Mouse (Mus musculus) ES-Bruce4 (cell line): ENCODE results near the gene Hapln4.
A peak's percentile ranks its signal among the peaks of the same experiment; 100 is the strongest.

Source experiments
- CTCF ChIP-seq: IDR thresholded peaks from one replicate; pipeline ENCODE4 v1.8.1; 2011; ENCODE audit warnings: low read depth, low read length
- EP300 ChIP-seq: IDR thresholded peaks from 2 replicates; pipeline ENCODE4 v1.6.1; 2011; ENCODE audit warnings: low read depth, low read length; ENCODE audit not compliant: insufficient read depth
- POLR2A ChIP-seq: IDR thresholded peaks from one replicate; pipeline ENCODE4 v1.8.1; 2011; ENCODE audit warnings: low read length; ENCODE audit not compliant: insufficient read depth

- peak; percentile 63; the same call in 1 of the 2 replicates for TF ChIP-seq EP300
- TF ChIP-seq POLR2A: no peak
- TF ChIP-seq CTCF: peak; percentile 95
Observed at GRCm38 (mm10) chr8:70104506-70104905, 21.2 kb downstream of the Hapln4 start.
